In genomic region chr7:123219781-123220632, GRCm38 (mm10) we compare ENCODE assay signal across 14 mouse cellular contexts. TPM values are rescaled to one million over a fixed set of nuclear protein-coding genes. Genes with fewer than 3 reads are reported as not detected.
DNase-seq lines count a peak whose midpoint lies in the region; ATAC-seq and TF ChIP-seq lines count a peak whose summit lies in the region.
"Had no signal": no experiment of that assay in that cellular context is flagged by ENCODE, and none has a peak within 500 bp of the region (broad histone marks: within the 10 kb centered on the region; RNA-seq: fewer than 3 reads in every experiment).

No protein-coding gene starts in this region.

- no peak for TF ChIP-seq POLR2A in ES-Bruce4 (IDR thresholded peaks at IDR 0.05; ENCODE audit: insufficient read depth, low read length)

- H3K4me2 ChIP-seq in forebrain, embryonic 11.5 days (ENCODE audit: low read depth, low read length, severe bottlenecking) = no peak overlapping the region
- no peak overlapping the region for H3K4me2 ChIP-seq in forebrain, embryonic 16.5 days (ENCODE audit: low read length)
- H3K4me2 ChIP-seq in intestine, embryonic 16.5 days (ENCODE audit: low read depth, low read length) = no peak overlapping the region
- H3K4me2 ChIP-seq: heart, embryonic 13.5 days had no signal

- WGBS in forebrain, embryonic 11.5 days = 79% methylated on average over 11 of the region's 13 CpGs
- 81% methylated on average over 13 of the region's 13 CpGs for WGBS in forebrain, embryonic 16.5 days
- WGBS in intestine, embryonic 16.5 days = 63% methylated on average over 13 of the region's 13 CpGs

- no peaks in the 10 kb centered on the region for H3K27me3 ChIP-seq in forebrain, embryonic 11.5 days (ENCODE audit: control insufficient read depth, insufficient read depth, low read length)
- no peaks in the 10 kb centered on the region for H3K27me3 ChIP-seq in forebrain, embryonic 16.5 days (replicated peaks; ENCODE audit: control insufficient read depth, insufficient read depth, low read length)
- H3K27me3 ChIP-seq in ES-Bruce4 (ENCODE audit: control insufficient read depth, insufficient read depth, low read length, poor library complexity, severe bottlenecking) = no peaks in the 10 kb centered on the region
- H3K27me3 ChIP-seq in intestine, embryonic 16.5 days (replicated peaks; ENCODE audit: control insufficient read depth, insufficient read depth, low read length) = no peaks in the 10 kb centered on the region
- H3K27me3 ChIP-seq: heart, embryonic 13.5 days had no signal

- H3K9me3 ChIP-seq in forebrain, embryonic 11.5 days (ENCODE audit: control insufficient read depth, low read length) = no peaks in the 10 kb centered on the region
- no peaks in the 10 kb centered on the region for H3K9me3 ChIP-seq in forebrain, embryonic 16.5 days (ENCODE audit: control insufficient read depth, low read length)
- H3K9me3 ChIP-seq in ES-Bruce4 (replicated peaks; ENCODE audit: control insufficient read depth, insufficient read depth, low read length, poor library complexity, severe bottlenecking) = no peaks in the 10 kb centered on the region
- H3K9me3 ChIP-seq in intestine, embryonic 16.5 days (ENCODE audit: control insufficient read depth, low read length) = no peaks in the 10 kb centered on the region
- H3K9me3 ChIP-seq: heart, embryonic 13.5 days had no signal

- TF ChIP-seq EP300 in ES-Bruce4 (IDR thresholded peaks at IDR 0.05; ENCODE audit: insufficient read depth, low read depth, low read length) = peak; percentile 84

- TF ChIP-seq CTCF in ES-Bruce4 (IDR thresholded peaks at IDR 0.05; ENCODE audit: low read depth, low read length) = no peak

- no peak overlapping the region for H3K9ac ChIP-seq in forebrain, embryonic 11.5 days (ENCODE audit: low read length)
- no peak overlapping the region for H3K9ac ChIP-seq in forebrain, embryonic 16.5 days (replicated peaks; ENCODE audit: low read depth, low read length)
- H3K9ac ChIP-seq in ES-Bruce4 (ENCODE audit: low read depth, poor library complexity, severe bottlenecking) = no peak overlapping the region; the same call in 1 of the 2 replicates
- H3K9ac ChIP-seq in intestine, embryonic 16.5 days (ENCODE audit: low read depth, low read length) = no peak overlapping the region
- H3K9ac ChIP-seq: heart, embryonic 13.5 days; liver, embryonic 14.5 days had no signal

- DNase-seq in forebrain, embryonic 11.5 days (ENCODE audit: low spot score) = peak; percentile 41
- DNase-seq in layer of hippocampus, adult 9-11 months = peak; percentile 38
- DNase-seq in layer of hippocampus, adult 9-10 months (ENCODE audit: low spot score) = no peak
- DNase-seq in embryo, embryonic 10.5 days (ENCODE audit: low spot score) = no peak
- DNase-seq in gastrocnemius, postnatal 10 days = no peak
- DNase-seq: lung, postnatal 4 days; thymus, postnatal 25 days had no signal

- H3K4me3 ChIP-seq in forebrain, embryonic 11.5 days (ENCODE audit: low read depth, low read length) = no peak overlapping the region
- no peak overlapping the region for H3K4me3 ChIP-seq in forebrain, embryonic 16.5 days (replicated peaks; ENCODE audit: low read length)
- no peak overlapping the region; the same call in 1 of the 2 replicates for H3K4me3 ChIP-seq in ES-Bruce4 (ENCODE audit: low read depth, low read length)
- no peak overlapping the region for H3K4me3 ChIP-seq in intestine, embryonic 16.5 days (ENCODE audit: low read length)
- H3K4me3 ChIP-seq: heart, embryonic 13.5 days had no signal

- no peaks in the 10 kb centered on the region for H3K36me3 ChIP-seq in forebrain, embryonic 11.5 days (ENCODE audit: control insufficient read depth, insufficient read depth, low read length)
- no peaks in the 10 kb centered on the region for H3K36me3 ChIP-seq in forebrain, embryonic 16.5 days (ENCODE audit: control insufficient read depth, insufficient read depth)
- no peaks in the 10 kb centered on the region for H3K36me3 ChIP-seq in ES-Bruce4 (ENCODE audit: control insufficient read depth, insufficient read depth, low read length, poor library complexity, severe bottlenecking)
- no peaks in the 10 kb centered on the region for H3K36me3 ChIP-seq in intestine, embryonic 16.5 days (ENCODE audit: control insufficient read depth, insufficient read depth, low read length)
- H3K36me3 ChIP-seq: heart, embryonic 13.5 days had no signal

- H3K4me1 ChIP-seq in forebrain, embryonic 11.5 days (replicated peaks; ENCODE audit: control insufficient read depth, insufficient read depth, low read length) = 0 out of 2 replicates have a peak, but pooled peaks cover 4% of the 10 kb centered on the region
- no peaks in the 10 kb centered on the region for H3K4me1 ChIP-seq in forebrain, embryonic 16.5 days (replicated peaks; ENCODE audit: control insufficient read depth, insufficient read depth, low read length)
- peaks cover 7% of the 10 kb centered on the region for H3K4me1 ChIP-seq in ES-Bruce4 (ENCODE audit: control insufficient read depth, insufficient read depth, low read length)
- H3K4me1 ChIP-seq in intestine, embryonic 16.5 days (ENCODE audit: control insufficient read depth, insufficient read depth, low read length) = peaks cover 20% of the 10 kb centered on the region

- no peak for ATAC-seq in forebrain, embryonic 11.5 days (replicated peaks; ENCODE audit: low FRiP score)
- ATAC-seq in forebrain, embryonic 16.5 days = no peak
- peak; percentile 83 for ATAC-seq in intestine, embryonic 16.5 days

- H3K27ac ChIP-seq in forebrain, embryonic 11.5 days (ENCODE audit: low read depth, low read length) = no peak overlapping the region
- H3K27ac ChIP-seq in forebrain, embryonic 16.5 days (ENCODE audit: low read length) = no peak overlapping the region
- H3K27ac ChIP-seq in ES-Bruce4 (ENCODE audit: insufficient read depth, low read length) = peak overlapping the region; percentile 90
- peak overlapping the region; percentile 77 for H3K27ac ChIP-seq in intestine, embryonic 16.5 days (ENCODE audit: low read length)
- H3K27ac ChIP-seq: heart, embryonic 13.5 days; liver, embryonic 14.5 days had no signal

RNA-seq across cellular contexts. Expression of gene Slc5a11, which starts 5.4 kb away (rescaled TPM):
- polyA plus RNA-seq in forebrain, embryonic 11.5 days (2014; fragmentation: Nextera tagmentation; extraction: Ambion mirVana) = not detected in 2 replicates
- polyA plus RNA-seq in forebrain, embryonic 16.5 days (2015; fragmentation: Nextera tagmentation; extraction: Ambion mirVana) = 0.30 and 0.75 TPM in 2 replicates
- polyA plus RNA-seq in ES-Bruce4 (2011; ENCODE audit: insufficient read depth, insufficient read length, low read depth, missing spikeins) = 2.3 TPM in 2 replicates
- 25.3 and 39.3 TPM in 2 replicates for polyA plus RNA-seq in intestine, embryonic 16.5 days (2015; fragmentation: Nextera tagmentation; extraction: Ambion mirVana)
- not detected for total RNA-seq in gastrocnemius, postnatal 10 days (2021)
- total RNA-seq: adrenal gland, adult 18-20 months; gastrocnemius, adult 8-10 months had no signal

Comparison
In these comparisons a context has a peak if more than half of its experiments do, and no peak if none do; other contexts are left out.
1. DNase-seq: peak in forebrain, embryonic 11.5 days (single experiment) and layer of hippocampus, adult 9-11 months (single experiment); none in layer of hippocampus, adult 9-10 months (single experiment), embryo, embryonic 10.5 days (single experiment) and gastrocnemius, postnatal 10 days (single experiment).
2. H3K27ac ChIP-seq: peak in ES-Bruce4 (single experiment) and intestine, embryonic 16.5 days (single experiment); none in forebrain, embryonic 11.5 days (single experiment) and forebrain, embryonic 16.5 days (single experiment).